ENCODE assay signal across 8 mouse cellular contexts in genomic region chr12:79625699-79626554, GRCm38 (mm10).
DNase-seq lines count a peak whose midpoint lies in the region; ATAC-seq and TF ChIP-seq lines count a peak whose summit lies in the region.

No protein-coding gene starts in this region.

- no peak overlapping the region; the same call in 1 of the 2 replicates for H3K4me2 ChIP-seq in lung, embryonic 16.5 days (ENCODE audit: low read depth, low read length)
- H3K4me2 ChIP-seq in hindbrain, embryonic 15.5 days: no peak overlapping the region
- no peak overlapping the region for H3K4me2 ChIP-seq in midbrain, embryonic 13.5 days (replicated peaks)

- no peak for TF ChIP-seq POLR2A in lung, adult 2 months (IDR thresholded peaks at IDR 0.05; ENCODE audit: borderline replicate concordance, extremely low read depth, low read depth, low read length)

- no peaks in the 10 kb centered on the region for H3K9me3 ChIP-seq in lung, embryonic 16.5 days (ENCODE audit: control insufficient read depth, low read length)
- no peaks in the 10 kb centered on the region for H3K9me3 ChIP-seq in hindbrain, embryonic 15.5 days
- no peaks in the 10 kb centered on the region for H3K9me3 ChIP-seq in midbrain, embryonic 13.5 days

- intact Hi-C loops in left cerebral cortex, adult 2 months (cut with DNase I): no loop called here

- peak; percentile 63; the same call in 1 of the 2 replicates for ATAC-seq in lung, embryonic 16.5 days (ENCODE audit: low read depth)
- no peak for ATAC-seq in hindbrain, embryonic 15.5 days (ENCODE audit: low FRiP score, low read depth)
- no peak for ATAC-seq in midbrain, embryonic 13.5 days

- H3K27ac ChIP-seq in lung, embryonic 16.5 days (ENCODE audit: low read length): peak overlapping the region; percentile 65
- 0 out of 2 replicates have a peak overlapping the region, but pooled peaks have one; percentile 17 for H3K27ac ChIP-seq in hindbrain, embryonic 15.5 days (replicated peaks)
- H3K27ac ChIP-seq in midbrain, embryonic 13.5 days: peak overlapping the region; percentile 47
- no peak overlapping the region; the same call in 1 of the 2 replicates for H3K27ac ChIP-seq in left cerebral cortex, adult 2 months

- no peaks in the 10 kb centered on the region for H3K27me3 ChIP-seq in lung, embryonic 16.5 days (ENCODE audit: control insufficient read depth, insufficient read depth, low read depth, low read length)
- H3K27me3 ChIP-seq in hindbrain, embryonic 15.5 days: no peaks in the 10 kb centered on the region
- no peaks in the 10 kb centered on the region for H3K27me3 ChIP-seq in midbrain, embryonic 13.5 days

- H3K4me3 ChIP-seq in lung, embryonic 16.5 days (ENCODE audit: low read length): no peak overlapping the region
- H3K4me3 ChIP-seq in lung, adult 2 months (replicated peaks; ENCODE audit: extremely low read depth, low read depth, low read length): no peak overlapping the region
- H3K4me3 ChIP-seq in hindbrain, embryonic 15.5 days: no peak overlapping the region
- no peak overlapping the region for H3K4me3 ChIP-seq in midbrain, embryonic 13.5 days (replicated peaks)
- no peak overlapping the region for H3K4me3 ChIP-seq in left cerebral cortex, adult 2 months

- no peak for DNase-seq in lung, adult 2 months
- peak; percentile 33 for DNase-seq in brain, adult 2 months (ENCODE audit: low read depth, low spot score)
- DNase-seq in left cerebral cortex, adult 2 months (ENCODE audit: extremely low spot score in 1 of 2, low spot score in 2 of 2): no peak
- DNase-seq in layer of hippocampus, adult 11-12 months (ENCODE audit: low spot score): no peak
- no peak for DNase-seq in adrenal gland, postnatal 4 days (ENCODE audit: low spot score in 2 of 2)

- peaks cover 30% of the 10 kb centered on the region for H3K4me1 ChIP-seq in lung, embryonic 16.5 days (replicated peaks; ENCODE audit: control insufficient read depth, insufficient read depth, low read length)
- peaks cover 13% of the 10 kb centered on the region for H3K4me1 ChIP-seq in lung, adult 2 months (ENCODE audit: control insufficient read depth, insufficient read depth, low read length)
- H3K4me1 ChIP-seq in hindbrain, embryonic 15.5 days (replicated peaks): peaks cover 2% of the 10 kb centered on the region; the same call in 1 of the 2 replicates
- peaks cover 37% of the 10 kb centered on the region for H3K4me1 ChIP-seq in midbrain, embryonic 13.5 days (replicated peaks)

- 36% methylated on average over 7 of the region's 7 CpGs for WGBS in lung, embryonic 16.5 days
- WGBS in lung, adult 2 months: 45% methylated on average over 7 of the region's 7 CpGs
- WGBS in hindbrain, embryonic 15.5 days: 21% methylated on average over 7 of the region's 7 CpGs
- WGBS in midbrain, embryonic 13.5 days: 7% methylated on average over 7 of the region's 7 CpGs

- no peak overlapping the region for H3K9ac ChIP-seq in lung, embryonic 16.5 days (ENCODE audit: low read length)
- no peak overlapping the region for H3K9ac ChIP-seq in hindbrain, embryonic 15.5 days
- no peak overlapping the region for H3K9ac ChIP-seq in midbrain, embryonic 13.5 days (replicated peaks)

- TF ChIP-seq CTCF in lung, adult 2 months (IDR thresholded peaks at IDR 0.05; ENCODE audit: insufficient read depth, low read length): no peak
- no peak for TF ChIP-seq CTCF in left cerebral cortex, adult 2 months (IDR thresholded peaks at IDR 0.05)

- no peaks in the 10 kb centered on the region for H3K36me3 ChIP-seq in lung, embryonic 16.5 days (ENCODE audit: control insufficient read depth, insufficient read depth, low read length)
- no peaks in the 10 kb centered on the region for H3K36me3 ChIP-seq in hindbrain, embryonic 15.5 days
- H3K36me3 ChIP-seq in midbrain, embryonic 13.5 days: no peaks in the 10 kb centered on the region
